Mouse (Mus musculus) midbrain, embryonic 16.5 days (tissue): ENCODE results near the gene Cacna2d4. TPM values are rescaled to one million over a fixed set of nuclear protein-coding genes. Genes with fewer than 3 reads are reported as not detected.
A peak's percentile ranks its signal among the peaks of the same experiment; 100 is the strongest.

Experiments used
- ATAC-seq: fragments of 200-750 bp; cut with Nextera tagmentation; 2 replicates; pipeline ENCODE4 v1.8.0; 2017; ENCODE audit warnings: moderate TSS enrichment
- H3K27ac ChIP-seq: fragments of 300-500 bp; sonication (generic); 2 replicates; pipeline ENCODE4 v1.5.1; 2014; ENCODE audit warnings: mild to moderate bottlenecking, low read length, mixed read lengths
- H3K27me3 ChIP-seq: fragments of 300-500 bp; sonication (generic); 2 replicates; pipeline ENCODE4 v1.6.1; 2014; ENCODE audit warnings: low read depth, low read length, mixed read lengths; ENCODE audit not compliant: control insufficient read depth, insufficient read depth
- H3K36me3 ChIP-seq: fragments of 300-500 bp; sonication (generic); 2 replicates; pipeline ENCODE4 v1.6.1; 2014; ENCODE audit warnings: mild to moderate bottlenecking, low read length, moderate library complexity, mixed read lengths; ENCODE audit not compliant: control insufficient read depth, insufficient read depth
- H3K4me1 ChIP-seq: fragments of 300-500 bp; sonication (generic); 2 replicates; pipeline ENCODE4 v1.6.1; 2014; ENCODE audit warnings: mild to moderate bottlenecking, low read length, mixed read lengths; ENCODE audit not compliant: control insufficient read depth, insufficient read depth
- H3K4me2 ChIP-seq: fragments of 300-500 bp; sonication (generic); 2 replicates; pipeline ENCODE4 v1.6.1; 2014; ENCODE audit warnings: mild to moderate bottlenecking, low read length, mixed read lengths
- H3K4me3 ChIP-seq: fragments of 300-500 bp; sonication (generic); 2 replicates; pipeline ENCODE4 v1.5.1; 2014; ENCODE audit warnings: low read depth, mild to moderate bottlenecking, low read length, moderate library complexity, mixed read lengths
- H3K9ac ChIP-seq: fragments of 300-500 bp; sonication (generic); 2 replicates; pipeline ENCODE4 v1.6.1; 2014; ENCODE audit warnings: low read depth, low read length, mixed read lengths
- H3K9me3 ChIP-seq: fragments of 300-500 bp; sonication (generic); replicated peaks from 2 replicates; pipeline ENCODE4 v1.6.1; 2014; ENCODE audit warnings: mild to moderate bottlenecking, low read length, mixed read lengths; ENCODE audit not compliant: control insufficient read depth, poor library complexity, severe bottlenecking
- WGBS: fragments of 180-500 bp; shearing (Covaris S2); extraction: QIAGEN DNeasy Blood & Tissue Kit; methylation state at CpG from one replicate; pipeline ENCODE4 v1.1.7; 2014; 5-methylcytosine and 5-hydroxymethylcytosine counted together
- polyA plus RNA-seq: library from polyadenylated mRNA; unstranded; fragments of >200 nt; fragmentation: Nextera tagmentation; extraction: Ambion mirVana; gene quantifications from 2 replicates; pipeline ENCODE4 v1.2.1, GENCODE M21; 2015

Cacna2d4 gene
- polyA plus RNA-seq, 1 experiment from 2014 or later, result 0.63 TPM

GRCm38 (mm10) chr6:119387801-119388649 is 151.7 kb downstream of the Cacna2d4 start:
- Histone ChIP-seq H3K9me3 (no peaks in the 10 kb centered on the region), H3K27ac (peak overlapping the region; percentile 92), H3K9ac (peak overlapping the region; percentile 89), H3K4me1 (peaks cover 17% of the 10 kb centered on the region), H3K36me3 (no peaks in the 10 kb centered on the region), H3K27me3 (no peaks in the 10 kb centered on the region), H3K4me2 (peak overlapping the region; percentile 87), H3K4me3 (peak overlapping the region; percentile 83)
- peak; percentile 91 for ATAC-seq
- WGBS, result 1% methylated on average over 26 of the region's 76 CpGs

DNA sequence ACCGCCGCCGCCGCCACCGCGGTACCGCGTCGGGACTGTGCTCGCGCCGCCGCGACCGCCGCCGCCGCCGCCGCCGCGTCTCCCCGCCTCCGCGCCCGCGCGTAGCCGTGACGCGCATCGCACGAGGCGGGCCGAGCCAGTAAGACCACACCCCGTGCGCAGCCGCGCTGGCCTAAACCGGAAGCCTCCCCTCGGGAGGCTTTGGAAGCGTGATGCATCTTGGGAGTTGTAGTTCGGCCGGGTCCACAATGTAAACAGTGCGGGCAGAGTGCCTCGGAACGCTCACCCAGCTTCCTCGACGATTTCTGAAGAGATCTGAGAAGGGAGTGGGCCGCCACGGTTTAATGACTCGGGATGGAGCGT is 152.3 kb downstream of the Cacna2d4 start:
- H3K4me2 ChIP-seq, result peak overlapping the region; percentile 49
- no peaks in the 10 kb centered on the region for H3K9me3 ChIP-seq
- H3K36me3 ChIP-seq, result no peaks in the 10 kb centered on the region
- peaks cover 17% of the 10 kb centered on the region for H3K4me1 ChIP-seq
- H3K27me3 ChIP-seq, result no peaks in the 10 kb centered on the region
- H3K9ac ChIP-seq, result peak overlapping the region; percentile 89
- H3K27ac ChIP-seq, result peak overlapping the region; percentile 92
- ATAC-seq, result peak; percentile 99
- under 1% methylated on average over 53 of the region's 53 CpGs for WGBS
- H3K4me3 ChIP-seq, result peak overlapping the region; percentile 83

DNA sequence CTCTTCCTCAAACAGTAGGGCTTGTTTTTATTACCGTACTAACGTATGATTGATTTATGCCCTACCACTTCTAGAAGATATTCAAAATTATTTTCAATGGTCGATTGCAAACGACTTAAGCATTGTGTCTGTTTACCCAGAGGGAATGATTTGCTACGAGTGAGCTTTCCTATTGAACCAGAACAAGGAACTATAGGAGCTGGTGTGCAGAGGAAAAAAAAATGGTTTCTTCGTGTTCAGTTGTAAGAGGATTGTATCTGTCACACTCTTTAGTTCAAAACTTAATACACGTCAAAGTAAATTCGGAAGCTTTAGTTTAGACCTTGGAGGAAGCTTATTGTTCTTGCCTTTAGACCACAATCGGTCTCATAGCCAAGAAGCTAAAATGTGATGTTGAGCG is 152.8 kb downstream of the Cacna2d4 start:
- H3K4me3 ChIP-seq, result peak overlapping the region; percentile 83
- ATAC-seq, result peak; percentile 52
- peaks cover 17% of the 10 kb centered on the region for H3K4me1 ChIP-seq
- H3K36me3 ChIP-seq, result no peaks in the 10 kb centered on the region
- H3K9me3 ChIP-seq, result no peaks in the 10 kb centered on the region
- WGBS, result 10% methylated on average over 10 of the region's 10 CpGs
- no peaks in the 10 kb centered on the region for H3K27me3 ChIP-seq
- H3K9ac ChIP-seq, result peak overlapping the region; percentile 71
- peak overlapping the region; percentile 76 for H3K27ac ChIP-seq
- H3K4me2 ChIP-seq, result peak overlapping the region; percentile 49

- Histone ChIP-seq H3K36me3 (no peaks in the 10 kb centered on the region), H3K27me3 (no peaks in the 10 kb centered on the region), H3K9ac (no peak overlapping the region), H3K9me3 (no peaks in the 10 kb centered on the region), H3K27ac (no peak overlapping the region), H3K4me3 (no peak overlapping the region), H3K4me2 (no peak overlapping the region), H3K4me1 (peaks cover 17% of the 10 kb centered on the region)
- WGBS, result 95% methylated on average over 4 of the region's 4 CpGs
- no peak for ATAC-seq
Measured at GRCm38 (mm10) chr6:119390728-119391127, 154.4 kb downstream of the Cacna2d4 start.

GRCm38 (mm10) chr6:119392836-119393235 is 156.5 kb downstream of the Cacna2d4 start:
- WGBS, result 89% methylated on average over 9 of the region's 9 CpGs
- H3K27me3 ChIP-seq, result no peaks in the 10 kb centered on the region

GRCm38 (mm10) chr6:119395421-119396308 is 159.3 kb downstream of the Cacna2d4 start:
- Histone ChIP-seq H3K4me3 (no peak overlapping the region), H3K4me2 (no peak overlapping the region), H3K27me3 (no peaks in the 10 kb centered on the region), H3K9me3 (no peaks in the 10 kb centered on the region), H3K27ac (no peak overlapping the region), H3K36me3 (no peaks in the 10 kb centered on the region), H3K4me1 (no peaks in the 10 kb centered on the region), H3K9ac (no peak overlapping the region)
- ATAC-seq, result no peak
- 88% methylated on average over 14 of the region's 14 CpGs for WGBS

More at GRCm38 (mm10) chr6:119392836-119393235, 156.5 kb downstream of the Cacna2d4 start:
- no peaks in the 10 kb centered on the region for H3K36me3 ChIP-seq
- no peak overlapping the region for H3K4me2 ChIP-seq
- no peak overlapping the region for H3K4me3 ChIP-seq
- H3K9me3 ChIP-seq, result no peaks in the 10 kb centered on the region
- H3K27ac ChIP-seq, result no peak overlapping the region
- H3K4me1 ChIP-seq, result peaks cover 5% of the 10 kb centered on the region; the same call in 1 of the 2 replicates
- H3K9ac ChIP-seq, result no peak overlapping the region
- ATAC-seq, result no peak

- H3K4me3 ChIP-seq, result no peak overlapping the region
- no peak overlapping the region for H3K27ac ChIP-seq
- H3K27me3 ChIP-seq, result no peaks in the 10 kb centered on the region
- H3K4me2 ChIP-seq, result no peak overlapping the region
- 88% methylated on average over 5 of the region's 5 CpGs for whole genome bisulfite sequencing
- ATAC-seq, result no peak
- H3K9ac ChIP-seq, result no peak overlapping the region
- H3K9me3 ChIP-seq, result no peaks in the 10 kb centered on the region
- H3K4me1 ChIP-seq, result no peaks in the 10 kb centered on the region
- no peaks in the 10 kb centered on the region for H3K36me3 ChIP-seq
Measured at GRCm38 (mm10) chr6:119396309-119396634, 159.9 kb downstream of the Cacna2d4 start.

- H3K9me3 ChIP-seq, result no peaks in the 10 kb centered on the region
- H3K27me3 ChIP-seq, result no peaks in the 10 kb centered on the region
- 86% methylated on average over 3 of the region's 3 CpGs for WGBS
- no peak overlapping the region for H3K27ac ChIP-seq
- no peaks in the 10 kb centered on the region for H3K36me3 ChIP-seq
- no peaks in the 10 kb centered on the region for H3K4me1 ChIP-seq
- H3K4me3 ChIP-seq, result no peak overlapping the region
- no peak overlapping the region for H3K4me2 ChIP-seq
- H3K9ac ChIP-seq, result no peak overlapping the region
- ATAC-seq, result no peak
Measured at GRCm38 (mm10) chr6:119399371-119399770, 163.0 kb downstream of the Cacna2d4 start.

DNA sequence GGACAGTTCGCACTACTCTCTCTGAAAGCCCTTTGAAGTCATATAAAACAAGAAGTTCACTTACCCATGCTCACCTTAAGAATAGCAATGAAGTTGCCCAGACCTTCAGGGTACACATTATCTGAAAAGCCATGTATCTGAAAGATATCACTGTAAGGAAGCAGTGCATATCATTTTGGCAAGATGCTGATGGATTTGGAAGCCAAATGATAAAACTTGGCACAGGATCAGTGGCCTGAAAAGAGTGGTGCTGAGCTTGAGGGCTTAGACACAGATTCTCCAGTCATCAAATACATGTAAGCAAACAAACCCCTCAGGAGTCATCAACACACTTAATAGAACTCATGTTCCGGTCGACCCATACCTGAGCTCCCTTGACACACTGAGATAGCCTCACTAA is 164.3 kb downstream of the Cacna2d4 start:
- Histone ChIP-seq H3K27ac (no peak overlapping the region), H3K27me3 (no peaks in the 10 kb centered on the region), H3K4me1 (no peaks in the 10 kb centered on the region), H3K9me3 (no peaks in the 10 kb centered on the region), H3K36me3 (no peaks in the 10 kb centered on the region), H3K4me3 (no peak overlapping the region), H3K9ac (no peak overlapping the region), H3K4me2 (no peak overlapping the region)
- WGBS, result 93% methylated on average over 3 of the region's 3 CpGs
- ATAC-seq, result no peak
